Mouse (Mus musculus) hindlimb bud, embryonic 11.5 days (tissue): ENCODE measurements around the gene Ldlrad1.
A peak's percentile ranks its signal among the peaks of the same experiment; 100 is the strongest.

Source experiments
- DNase-seq: peaks from one replicate; pipeline ENCODE4 v3.0.0-alpha.2; 2012; ENCODE audit warnings: low read depth, low spot score; ENCODE audit errors: extremely low spot score

Gene Ldlrad1

GRCm38 (mm10) chr4:107253125-107254091 lies 44.4 kb downstream of the Ldlrad1 start, which contains the start of the genes Lrrc42 and Hspb11:
Gene Lrrc42, minus strand, starts transcription at chr4:107253532.
Gene Hspb11, plus strand, starts transcription at chr4:107253593.
- peak; percentile 72 for DNase-seq

GRCm38 (mm10) chr4:107254414-107254813 lies 45.4 kb downstream of the Ldlrad1 start:
- DNase-seq, result no peak

GRCm38 (mm10) chr4:107260001-107260400 lies 51.0 kb downstream of the Ldlrad1 start:
- DNase-seq, result no peak
